Mouse (Mus musculus) G1E (cell line): ENCODE measurements around the gene Cdkl3. TPM values are rescaled to one million over a fixed set of nuclear protein-coding genes. Genes with fewer than 3 reads are reported as not detected.

Experiments
- ATAC-seq: 2 replicates; pipeline ENCODE4 v1.8.0; 2016; ENCODE audit warnings: mild to moderate bottlenecking; ENCODE audit not compliant: insufficient number of reproducible peaks, poor library complexity, low FRiP score, severe bottlenecking; ENCODE audit errors: extremely low read depth
- DNase-seq: peaks from one replicate; pipeline ENCODE4 v3.0.0; 2012; ENCODE audit warnings: low spot score
- H3K27me3 ChIP-seq: 2 replicates; pipeline ENCODE4 v1.6.1; 2012; ENCODE audit warnings: mild to moderate bottlenecking, low read length, inconsistent platforms; ENCODE audit not compliant: insufficient read depth
- H3K36me3 ChIP-seq: replicated peaks from 2 replicates; pipeline ENCODE3; 2012; ENCODE audit warnings: mild to moderate bottlenecking, inconsistent platforms
- H3K4me1 ChIP-seq: 2 replicates; pipeline ENCODE4 v1.6.1; 2012; ENCODE audit warnings: low read depth, low read length, inconsistent platforms, mixed read lengths; ENCODE audit not compliant: insufficient read depth
- H3K4me3 ChIP-seq: 2 replicates; pipeline ENCODE4 v1.5.1; 2012; ENCODE audit warnings: low read depth, mild to moderate bottlenecking, inconsistent platforms, low read length, moderate library complexity, mixed read lengths
- H3K9me3 ChIP-seq: replicated peaks from 2 replicates; pipeline ENCODE4 v1.6.1; 2012; ENCODE audit warnings: inconsistent platforms
- CTCF ChIP-seq: IDR thresholded peaks from 2 replicates; pipeline ENCODE4 v1.5.1; 2012; ENCODE audit warnings: low read depth, low read length, inconsistent platforms, mixed read lengths
- GATA1 ChIP-seq: IDR thresholded peaks from 2 replicates; pipeline ENCODE4 v1.6.1; 2012; ENCODE audit warnings: borderline replicate concordance, low read length, inconsistent platforms, mixed read lengths
- GATA2 ChIP-seq: IDR thresholded peaks from 2 replicates; pipeline ENCODE4 v1.6.1; 2012; ENCODE audit warnings: low read depth, low read length, inconsistent platforms, borderline replicate concordance
- POLR2AphosphoS5 ChIP-seq: IDR thresholded peaks from 2 replicates; pipeline ENCODE4 v1.6.1; 2012; ENCODE audit warnings: low read depth, low read length, inconsistent platforms; ENCODE audit not compliant: insufficient replicate concordance
- TAL1 ChIP-seq: conservative IDR thresholded peaks from 2 replicates; pipeline ENCODE4 v1.6.1; 2012; ENCODE audit warnings: low read depth, low read length, inconsistent platforms, mixed read lengths
- polyA plus RNA-seq: library from polyadenylated mRNA; stranded (reverse); fragments of >175 nt; gene quantifications from 2 replicates; pipeline ENCODE4 v1.2.3, GENCODE M21; 2012
- total RNA-seq, 2 experiments: library from RNA; stranded (forward) in 1 of 2; stranded (reverse) in 1 of 2; fragments of 200-1000 nt in 1 of 2; fragments of >200 nt in 1 of 2; fragmentation: Nextera tagmentation in 1 of 2; gene quantifications; 2 replicates each; pipeline ENCODE4 v1.2.3; 2014 to 2017

Cdkl3 gene
- total and polyA plus RNA-seq, 3 experiments: 0.78 to 12.6 (median 2.5) TPM

DNA sequence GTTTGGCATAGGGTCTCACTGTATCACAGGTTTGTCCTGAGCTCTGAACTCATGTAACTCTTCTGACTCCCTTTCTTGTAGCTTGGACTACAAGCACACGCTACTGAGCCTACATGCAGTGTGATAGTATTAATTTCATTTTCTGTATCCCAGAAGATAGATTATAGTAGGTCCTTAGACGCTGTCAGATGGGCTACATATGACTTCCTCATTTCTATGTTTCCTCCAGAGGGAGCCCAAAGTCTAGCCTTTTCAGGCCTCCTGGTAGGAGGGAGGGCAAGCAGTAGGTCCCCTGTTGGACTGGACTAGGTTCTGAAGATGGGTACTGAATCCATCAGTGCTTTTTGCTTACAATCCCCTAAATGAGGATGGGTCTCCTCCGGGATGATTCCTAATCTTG lies 39.2 kb downstream of the Cdkl3 start:
- peak; percentile 28 for DNase-seq
- Histone ChIP-seq H3K36me3 (no peaks in the 10 kb centered on the region), H3K4me3 (no peak overlapping the region), H3K27me3 (peaks cover 4% of the 10 kb centered on the region), H3K9me3 (no peaks in the 10 kb centered on the region), H3K4me1 (peaks cover 22% of the 10 kb centered on the region)
- no peak for TF ChIP-seq CTCF
- no peak for TF ChIP-seq POLR2AphosphoS5
- TF ChIP-seq TAL1: no peak
- no peak for TF ChIP-seq GATA2
- no peak for TF ChIP-seq GATA1
- ATAC-seq: 0 out of 2 replicates have a peak, but pooled peaks have one; percentile 15

- peaks cover 7% of the 10 kb centered on the region for H3K27me3 ChIP-seq
- H3K36me3 ChIP-seq: no peaks in the 10 kb centered on the region
- no peaks in the 10 kb centered on the region for H3K9me3 ChIP-seq
- no peak overlapping the region for H3K4me3 ChIP-seq
- TF ChIP-seq CTCF: no peak
- no peak for TF ChIP-seq GATA1
- no peak for TF ChIP-seq GATA2
- TF ChIP-seq POLR2AphosphoS5: no peak
- TF ChIP-seq TAL1: no peak
- peaks cover 22% of the 10 kb centered on the region for H3K4me1 ChIP-seq
- DNase-seq: no peak
- no peak for ATAC-seq
Measured at GRCm38 (mm10) chr11:52044156-52044555, 40.1 kb downstream of the Cdkl3 start.

GRCm38 (mm10) chr11:52046446-52047165 lies 42.6 kb downstream of the Cdkl3 start:
- ATAC-seq (no peak), DNase-seq (no peak)
- no peaks in the 10 kb centered on the region for H3K9me3 ChIP-seq
- no peak for TF ChIP-seq TAL1
- TF ChIP-seq GATA2: no peak
- no peak for TF ChIP-seq POLR2AphosphoS5
- no peak for TF ChIP-seq CTCF
- TF ChIP-seq GATA1: no peak
- H3K36me3 ChIP-seq: no peaks in the 10 kb centered on the region
- H3K27me3 ChIP-seq: peaks cover 13% of the 10 kb centered on the region
- H3K4me3 ChIP-seq: no peak overlapping the region
- H3K4me1 ChIP-seq: peaks cover 22% of the 10 kb centered on the region

GRCm38 (mm10) chr11:52053371-52053770 lies 49.4 kb downstream of the Cdkl3 start:
- no peak for TF ChIP-seq POLR2AphosphoS5
- TF ChIP-seq CTCF: no peak
- TF ChIP-seq GATA1: no peak
- no peak for TF ChIP-seq GATA2
- TF ChIP-seq TAL1: no peak
- H3K36me3 ChIP-seq: no peaks in the 10 kb centered on the region
- DNase-seq (no peak), ATAC-seq (no peak)
- H3K27me3 ChIP-seq: peaks cover 56% of the 10 kb centered on the region
- peaks cover 4% of the 10 kb centered on the region for H3K4me1 ChIP-seq
- H3K4me3 ChIP-seq: no peak overlapping the region
- no peaks in the 10 kb centered on the region for H3K9me3 ChIP-seq

- no peaks in the 10 kb centered on the region for H3K9me3 ChIP-seq
- DNase-seq (no peak), ATAC-seq (no peak)
- TF ChIP-seq TAL1 (no peak), CTCF (no peak), GATA1 (no peak), GATA2 (no peak), POLR2AphosphoS5 (no peak)
- H3K4me3 ChIP-seq: no peak overlapping the region
- peaks cover 7% of the 10 kb centered on the region for H3K4me1 ChIP-seq
- H3K36me3 ChIP-seq: no peaks in the 10 kb centered on the region
- H3K27me3 ChIP-seq: peaks cover 59% of the 10 kb centered on the region
Measured at GRCm38 (mm10) chr11:52054728-52055127, 50.7 kb downstream of the Cdkl3 start.

DNA sequence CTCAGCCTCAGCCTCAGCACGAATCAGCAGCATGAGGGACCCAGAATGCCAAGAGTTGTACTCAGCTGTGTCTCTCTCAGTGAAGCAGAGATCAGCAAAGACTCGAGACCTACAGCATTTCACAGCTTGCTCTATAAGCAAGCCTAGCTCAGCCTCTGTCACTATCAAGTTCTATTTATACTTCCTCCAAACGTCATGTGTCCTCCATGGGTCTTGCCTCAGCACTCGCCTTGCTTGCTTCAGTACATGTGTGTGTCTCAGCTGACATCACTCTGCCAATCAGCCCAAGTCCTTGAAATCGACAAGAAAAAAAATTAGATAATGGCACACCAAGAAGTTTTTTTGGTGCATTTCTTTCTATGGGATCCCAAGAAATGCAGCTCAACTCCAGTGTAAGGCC lies 52.2 kb downstream of the Cdkl3 start:
- TF ChIP-seq GATA2: no peak
- DNase-seq: no peak
- H3K36me3 ChIP-seq: no peaks in the 10 kb centered on the region
- H3K4me3 ChIP-seq: no peak overlapping the region
- peaks cover 50% of the 10 kb centered on the region for H3K27me3 ChIP-seq
- H3K4me1 ChIP-seq: peaks cover 20% of the 10 kb centered on the region
- ATAC-seq: no peak
- H3K9me3 ChIP-seq: no peaks in the 10 kb centered on the region
